Mouse (Mus musculus) bone marrow, adult 2 months (tissue): ENCODE results near the gene Lrch3.

Experiments
- CTCF ChIP-seq: fragments of 200-500 bp; IDR thresholded peaks from 2 replicates; pipeline ENCODE4 v1.5.1; 2011; ENCODE audit warnings: low read length, control low read depth; ENCODE audit not compliant: control insufficient read depth, insufficient read depth
- POLR2A ChIP-seq: fragments of 200-500 bp; IDR thresholded peaks from 2 replicates; pipeline ENCODE4 v1.6.1; 2011; ENCODE audit warnings: low read depth, mild to moderate bottlenecking, control low read depth, low read length, borderline replicate concordance; ENCODE audit not compliant: control insufficient read depth

GRCm38 (mm10) chr16:33007436-33007835 is 93.5 kb downstream of the Lrch3 start:
- TF ChIP-seq CTCF (no peak), POLR2A (no peak)
